Mouse (Mus musculus) right cerebral cortex, postnatal 10 days (tissue): ENCODE results near the gene Hoxc4.
A peak's percentile ranks its signal among the peaks of the same experiment; 100 is the strongest.

Experiments used
- DNase-seq, 2 experiments: peaks; one replicate each; pipeline ENCODE4 v3.0.0; 2021; ENCODE audit warnings: low spot score in 2 of 2

Hoxc4 gene

DNA sequence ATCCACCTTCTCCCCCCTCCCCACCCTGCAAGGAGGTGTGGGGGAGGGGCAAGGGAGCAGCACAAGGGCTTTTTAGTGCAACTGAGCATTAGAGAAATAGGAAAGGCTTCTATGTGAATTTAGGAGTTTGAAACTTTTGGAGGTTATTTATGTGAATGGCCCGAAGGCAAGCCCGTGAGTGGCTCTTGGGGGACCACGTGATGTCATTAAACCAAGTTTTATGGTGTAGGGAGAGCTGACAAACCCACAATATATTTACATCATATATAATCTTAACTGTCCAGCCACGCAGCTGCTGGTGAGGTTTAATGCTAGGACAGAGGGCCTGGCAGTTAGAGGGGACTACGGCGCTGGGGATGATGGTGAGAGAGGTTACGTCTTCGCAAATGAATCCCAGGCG, at the start of gene Hoxc4:
TSS of gene Hoxc4 (plus strand) at position 299 of the 400 bp plus-strand sequence.
- DNase-seq = no peak

DNA sequence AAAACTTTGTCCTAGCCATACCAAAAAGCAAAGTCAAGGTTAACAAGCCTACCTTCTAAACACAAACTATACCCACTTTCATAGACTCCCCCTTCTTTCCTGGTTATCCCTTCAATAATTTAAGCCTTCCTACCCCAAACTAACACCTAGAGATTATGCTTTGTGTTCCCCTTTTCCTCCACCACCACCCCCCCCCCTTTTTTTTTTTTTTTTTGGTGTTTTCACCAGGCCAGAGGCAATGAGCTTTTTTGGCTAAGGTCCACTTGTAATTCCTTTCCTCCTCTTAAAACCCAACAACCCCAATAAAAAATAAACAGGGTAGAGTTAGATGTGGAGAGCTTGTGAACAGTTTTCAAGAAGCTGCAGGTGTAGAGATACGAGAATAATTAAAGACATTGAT, 49.4 kb upstream of the Hoxc4 start:
- no peak for DNase-seq

DNA sequence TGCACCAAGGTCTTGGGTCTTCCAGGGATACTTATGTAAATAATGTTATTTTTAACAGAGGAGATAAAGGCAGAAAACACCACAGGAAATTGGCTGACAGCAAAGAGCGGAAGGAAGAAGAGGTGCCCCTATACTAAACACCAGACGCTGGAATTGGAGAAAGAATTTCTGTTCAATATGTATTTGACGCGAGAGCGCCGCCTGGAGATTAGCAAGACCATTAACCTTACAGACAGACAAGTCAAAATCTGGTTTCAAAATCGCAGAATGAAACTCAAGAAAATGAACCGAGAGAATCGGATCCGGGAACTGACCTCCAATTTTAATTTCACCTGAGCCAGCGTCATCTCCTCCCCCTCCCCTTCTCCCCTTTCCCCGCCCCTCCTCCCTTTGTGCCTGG, 48.0 kb upstream of the Hoxc4 start:
- no peak for DNase-seq

DNA sequence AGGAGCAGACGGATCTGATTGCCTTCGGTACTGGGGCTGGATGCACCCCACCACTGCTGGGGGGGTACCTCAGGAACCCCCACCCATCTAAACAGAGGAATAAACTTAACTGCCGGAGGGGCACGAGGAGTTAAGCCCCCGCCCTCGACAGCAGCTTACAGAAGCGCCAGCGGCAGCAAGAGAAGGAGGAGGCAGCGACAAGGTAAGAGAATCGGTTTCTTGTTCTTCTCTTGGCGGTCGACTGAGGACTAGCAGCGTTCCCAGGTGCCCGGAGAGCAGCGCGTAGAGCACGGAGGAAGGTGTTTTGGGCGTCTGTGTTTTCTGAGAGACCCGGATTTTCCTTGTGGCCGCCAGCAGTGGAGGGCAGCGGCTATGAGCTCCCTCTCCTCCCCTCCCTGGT, 46.5 kb upstream of the Hoxc4 start:
- no peak for DNase-seq

DNA sequence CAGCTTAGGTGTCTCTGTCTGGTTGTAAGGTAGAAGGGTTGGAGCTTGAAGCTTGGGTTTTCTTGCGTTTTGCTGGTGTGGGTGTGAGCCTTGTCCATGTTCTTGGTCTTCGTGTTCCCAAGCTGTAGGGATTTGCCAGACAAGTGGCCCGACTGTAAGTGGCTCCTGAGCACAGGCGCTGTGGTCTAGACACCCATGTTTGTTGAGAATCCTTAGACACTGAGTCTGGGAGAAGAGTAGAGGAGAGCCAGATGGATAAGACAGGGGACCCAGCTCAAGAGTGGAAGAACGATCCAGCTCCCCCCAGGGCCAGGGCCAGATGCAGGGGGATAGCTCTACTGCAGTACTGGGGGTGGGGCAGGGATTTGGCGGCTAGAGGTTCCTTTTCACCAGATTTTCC, 46.0 kb upstream of the Hoxc4 start:
- no peak for DNase-seq

DNA sequence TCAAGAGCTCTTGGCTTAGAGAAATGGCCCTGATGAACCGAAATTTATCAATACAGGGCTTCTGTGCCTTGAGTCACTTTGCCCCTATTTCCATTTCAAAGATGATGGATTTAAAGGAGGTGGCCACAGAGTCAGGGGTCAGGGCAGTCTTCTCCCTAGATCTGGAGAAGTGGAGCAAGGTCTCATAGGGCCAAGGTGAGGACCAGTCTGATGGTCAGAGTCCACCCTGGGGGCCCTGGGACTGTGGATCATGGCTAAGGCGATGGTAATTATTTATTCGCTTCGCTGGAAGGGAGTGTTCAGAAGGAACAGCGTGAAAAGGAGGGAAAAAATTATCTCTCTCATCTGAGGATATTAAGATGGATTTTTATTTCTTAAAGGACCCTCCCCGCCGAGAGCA, 43.7 kb upstream of the Hoxc4 start:
- no peak for DNase-seq

DNA sequence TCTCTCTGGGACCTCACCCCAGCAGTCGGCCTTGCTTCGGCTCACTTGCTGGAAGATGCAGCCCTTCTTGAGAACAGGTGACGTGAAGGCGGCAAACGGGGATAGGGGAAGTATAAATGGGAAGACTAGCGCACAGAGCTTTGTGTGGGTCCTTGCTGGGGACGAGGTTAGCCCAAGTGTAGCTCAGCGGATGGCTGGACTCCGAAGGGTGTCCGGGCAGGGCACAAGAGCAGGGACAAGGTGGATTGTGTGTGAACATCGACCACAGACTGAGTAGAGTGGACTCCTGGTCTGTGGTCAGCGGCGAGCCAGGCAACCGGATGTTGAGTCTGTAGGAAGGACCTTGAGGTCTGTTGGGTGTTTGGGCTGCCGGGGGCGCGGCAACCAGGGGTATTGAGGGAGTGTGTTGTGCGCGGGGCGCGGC, 43.0 kb upstream of the Hoxc4 start:
- DNase-seq = no peak

DNA sequence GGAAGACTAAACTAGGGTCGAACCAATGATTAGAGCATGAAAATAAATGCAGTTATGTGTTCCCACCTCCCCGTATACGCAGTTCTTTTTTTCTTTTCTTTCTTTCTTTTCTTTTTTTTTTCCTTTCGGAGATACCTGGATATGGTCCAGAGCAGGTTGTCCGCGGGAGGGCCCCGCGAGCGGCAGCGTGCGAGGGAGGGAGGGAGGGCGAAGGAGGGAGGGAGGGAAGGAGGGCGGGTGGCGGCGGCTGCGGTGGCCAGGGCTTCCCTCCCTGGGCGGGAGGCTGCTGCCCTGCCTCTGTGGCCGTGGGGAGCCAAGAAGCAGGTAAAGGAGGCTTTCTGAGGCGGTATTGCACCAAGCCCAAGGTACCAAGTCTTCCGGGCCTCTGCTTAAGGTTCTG, 42.6 kb upstream of the Hoxc4 start, which contains the start of gene Hoxc9:
TSS of gene Hoxc9 (plus strand) at position 269 of the 400 bp plus-strand sequence.
- no peak for DNase-seq

DNA sequence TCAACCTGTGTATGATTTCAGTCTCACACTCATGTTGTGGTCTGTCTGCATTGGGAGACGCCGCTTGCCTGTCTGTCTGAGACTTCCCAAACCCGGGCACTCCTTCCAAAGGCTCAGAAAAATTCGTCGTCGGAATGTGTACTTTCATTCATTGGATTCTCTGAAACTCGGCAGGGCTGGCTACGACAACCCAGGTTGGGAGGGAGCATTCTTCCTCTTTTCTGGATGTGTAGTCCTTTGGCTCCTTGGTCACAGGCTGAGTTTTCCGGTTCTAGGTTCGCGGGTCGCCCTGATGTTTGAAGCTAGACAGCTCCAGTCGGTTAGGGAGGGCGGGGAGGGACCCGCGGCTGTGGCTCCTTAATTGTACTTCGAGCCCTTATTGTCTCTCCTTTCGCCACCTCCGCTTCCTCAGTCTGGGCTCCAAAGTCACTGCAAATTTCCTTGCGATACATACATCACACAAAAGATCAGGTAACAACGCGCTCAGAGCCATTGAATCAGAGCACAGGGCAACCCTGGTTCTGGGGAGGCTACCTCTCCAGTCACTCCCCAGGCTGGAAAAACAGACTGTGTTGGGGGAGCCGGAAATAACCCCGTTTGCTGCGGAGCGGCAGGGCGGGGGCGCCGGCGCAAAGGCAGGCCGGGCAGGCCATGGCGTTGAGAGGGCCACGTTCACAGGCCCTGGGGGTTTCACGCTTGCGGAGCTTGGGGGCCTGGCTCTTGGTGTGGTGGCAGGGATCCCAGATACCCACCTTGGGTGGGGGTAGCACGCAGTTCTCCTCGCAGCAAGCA, 41.9 kb upstream of the Hoxc4 start:
- no peak for DNase-seq

DNA sequence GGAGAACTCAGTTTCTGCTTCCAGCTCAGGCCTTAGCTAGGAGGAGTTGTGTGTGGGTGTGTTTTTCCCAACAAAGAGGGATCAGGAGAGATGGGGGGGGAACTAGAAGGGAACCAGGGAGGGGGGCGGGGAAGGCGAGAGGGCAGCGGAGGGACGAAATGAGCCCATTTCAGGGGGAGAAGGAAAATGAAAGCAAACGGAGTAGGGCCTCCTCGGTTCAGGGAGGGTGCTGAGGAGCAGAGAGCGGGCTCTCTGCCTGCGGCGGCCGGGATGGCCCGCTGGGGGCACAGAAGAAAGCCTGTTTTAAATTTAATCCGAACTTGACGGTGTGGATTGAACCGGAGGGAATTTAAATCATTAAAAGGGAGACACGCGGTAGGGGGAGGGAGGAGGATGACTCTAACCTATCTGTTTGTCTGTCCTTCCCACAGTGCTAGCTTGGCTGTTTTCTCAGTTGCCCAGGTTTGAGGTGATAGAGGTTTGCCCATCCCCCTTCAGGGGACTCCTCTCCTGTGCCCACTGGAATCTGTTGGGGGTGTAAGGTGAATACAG, 41.2 kb upstream of the Hoxc4 start:
- no peak for DNase-seq

DNA sequence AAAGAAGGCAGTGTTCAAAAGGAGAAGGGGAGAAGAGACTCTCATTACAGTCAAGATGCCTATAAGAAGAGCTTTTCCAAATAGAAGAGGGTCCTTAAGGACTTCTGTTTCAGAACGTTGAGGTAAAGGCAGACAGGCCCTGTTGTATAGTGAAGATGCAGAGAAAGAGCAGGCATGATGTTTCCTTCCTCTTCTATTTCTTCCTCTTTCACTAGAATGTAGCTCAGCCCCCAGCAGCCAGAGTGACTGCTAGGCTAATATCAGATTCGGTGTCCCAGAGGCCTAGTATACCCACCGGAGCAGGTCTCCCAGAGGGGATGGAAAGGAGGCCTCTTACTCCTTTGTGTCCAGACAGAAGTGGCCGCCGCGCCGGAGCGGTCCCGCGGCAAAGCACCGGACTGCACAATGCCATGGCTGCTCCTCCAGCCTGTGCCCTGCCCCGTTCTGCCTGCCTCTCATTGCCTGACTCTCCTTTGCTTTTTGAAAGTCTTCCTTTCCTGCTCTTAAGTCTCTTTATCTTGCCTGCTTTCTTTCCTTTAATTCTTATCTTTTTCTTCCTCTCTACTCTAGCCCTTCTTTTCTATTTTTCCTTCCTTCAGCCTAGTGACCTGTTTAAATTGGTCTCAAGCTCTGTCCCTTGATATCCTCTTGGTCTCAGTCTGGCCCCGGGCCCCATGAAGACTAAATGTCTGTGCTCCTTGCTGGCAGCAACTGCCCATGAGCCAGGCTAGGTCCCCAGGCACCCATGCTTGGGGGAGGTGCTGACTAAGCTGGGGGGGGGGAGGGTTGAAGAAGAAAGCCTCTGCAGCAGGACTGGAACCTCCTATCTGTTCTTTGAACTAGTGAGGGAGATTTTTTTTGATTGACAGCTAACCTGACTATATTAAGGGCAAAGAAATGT, 39.9 kb upstream of the Hoxc4 start:
- DNase-seq = no peak

DNA sequence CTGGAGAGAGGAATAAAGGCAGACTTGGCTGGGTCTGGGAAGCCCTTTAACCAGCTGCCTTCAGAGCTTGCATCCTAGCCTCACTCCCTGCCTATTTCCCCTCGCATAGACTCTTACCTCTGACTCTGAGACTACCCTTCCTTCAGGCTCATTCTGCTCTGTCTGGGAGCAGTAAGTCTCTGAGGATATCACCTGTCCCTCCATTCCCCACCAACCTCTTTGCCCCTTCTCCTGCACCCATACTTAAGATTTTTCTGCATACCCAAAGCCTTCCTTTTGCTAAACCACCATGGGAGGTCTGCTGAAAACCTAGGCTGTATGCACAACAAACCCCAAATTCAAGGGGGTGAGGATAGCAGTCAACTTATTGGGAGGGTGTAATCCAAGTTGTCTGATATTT, 38.8 kb upstream of the Hoxc4 start:
- DNase-seq = no peak

DNA sequence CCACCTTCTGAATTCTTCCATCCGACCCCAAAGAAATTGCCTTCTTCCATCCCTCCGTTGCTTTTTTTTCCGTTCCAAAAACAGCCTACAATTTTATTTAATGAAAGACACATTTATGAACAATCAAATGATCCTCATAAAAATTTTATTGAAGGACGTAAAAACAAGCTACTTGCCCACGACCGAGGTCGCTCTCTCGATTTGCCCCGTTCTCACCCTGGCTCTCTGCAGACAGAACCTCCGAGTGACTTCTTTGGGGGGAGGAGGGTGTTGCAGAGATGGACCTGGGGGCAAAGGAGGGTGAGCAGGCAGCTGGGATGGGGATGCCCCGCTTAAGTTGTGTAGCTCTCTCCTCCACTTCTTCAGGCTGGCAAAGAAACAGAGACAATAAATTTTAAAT, 38.4 kb upstream of the Hoxc4 start:
- DNase-seq = no peak

DNA sequence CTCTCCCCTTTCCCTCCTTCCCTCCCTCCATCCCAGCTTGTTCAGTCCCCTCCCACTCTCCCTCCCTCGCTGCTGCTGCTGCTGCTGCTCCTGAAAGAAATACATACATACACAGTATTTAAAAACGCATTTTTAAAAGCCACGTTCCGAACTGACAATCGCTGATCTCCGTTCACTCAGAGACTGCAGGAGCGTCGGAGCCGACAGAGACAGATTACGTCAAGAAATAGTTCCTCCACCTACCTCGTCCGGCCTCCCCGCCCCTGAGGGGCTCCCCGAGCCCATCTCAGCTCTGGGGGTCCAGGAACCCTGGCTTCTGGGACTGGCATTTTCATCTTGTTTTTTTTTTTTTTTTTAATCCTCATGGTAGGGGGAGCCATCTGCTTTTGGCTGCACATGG, 37.8 kb upstream of the Hoxc4 start:
- DNase-seq = no peak

DNA sequence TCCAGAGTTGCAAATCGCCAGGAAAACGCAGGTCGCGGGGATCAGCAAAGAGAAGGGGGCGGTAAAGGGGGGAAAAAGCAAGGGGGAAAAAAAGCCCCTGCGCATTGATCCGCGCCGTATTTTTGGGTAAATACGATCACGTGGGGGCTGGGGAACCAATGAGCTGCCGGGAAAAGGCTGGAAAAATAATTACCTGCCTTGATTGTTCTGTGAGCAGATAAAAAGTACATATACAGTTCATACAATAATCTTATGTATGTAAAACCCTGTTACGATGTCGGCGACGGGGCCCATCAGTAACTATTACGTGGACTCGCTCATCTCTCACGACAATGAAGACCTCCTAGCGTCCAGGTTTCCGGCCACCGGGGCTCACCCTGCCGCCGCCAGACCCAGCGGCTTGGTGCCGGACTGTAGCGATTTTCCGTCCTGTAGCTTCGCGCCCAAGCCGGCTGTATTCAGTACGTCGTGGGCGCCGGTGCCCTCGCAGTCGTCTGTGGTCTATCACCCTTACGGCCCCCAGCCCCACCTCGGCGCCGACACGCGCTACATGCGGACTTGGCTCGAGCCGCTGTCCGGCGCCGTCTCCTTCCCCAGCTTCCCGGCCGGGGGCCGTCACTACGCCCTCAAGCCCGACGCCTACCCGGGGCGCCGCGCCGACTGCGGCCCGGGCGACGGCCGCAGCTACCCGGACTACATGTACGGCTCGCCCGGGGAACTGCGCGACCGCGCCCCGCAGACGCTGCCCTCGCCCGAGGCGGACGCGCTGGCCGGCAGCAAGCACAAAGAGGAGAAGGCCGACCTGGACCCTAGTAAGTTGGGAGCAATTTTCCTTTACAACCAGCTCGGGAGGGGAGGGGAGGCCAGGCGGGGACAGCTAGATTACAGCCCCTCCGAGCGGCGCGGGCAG, 37.1 kb upstream of the Hoxc4 start:
- DNase-seq = no peak

DNA sequence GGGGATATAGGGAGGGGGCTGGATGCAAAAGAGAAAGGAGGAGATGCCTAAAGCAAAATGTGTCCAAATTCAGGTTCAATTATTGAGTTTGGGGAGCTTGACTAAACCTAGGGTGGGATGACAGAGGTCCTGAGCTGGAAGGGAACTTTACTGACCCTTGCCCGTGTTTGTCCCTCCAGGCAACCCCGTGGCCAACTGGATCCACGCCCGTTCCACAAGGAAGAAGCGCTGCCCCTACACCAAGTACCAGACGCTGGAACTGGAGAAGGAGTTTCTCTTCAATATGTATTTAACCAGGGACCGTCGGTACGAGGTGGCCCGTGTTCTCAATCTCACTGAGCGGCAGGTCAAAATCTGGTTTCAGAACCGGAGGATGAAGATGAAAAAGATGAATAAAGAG, 35.0 kb upstream of the Hoxc4 start:
- no peak for DNase-seq

DNA sequence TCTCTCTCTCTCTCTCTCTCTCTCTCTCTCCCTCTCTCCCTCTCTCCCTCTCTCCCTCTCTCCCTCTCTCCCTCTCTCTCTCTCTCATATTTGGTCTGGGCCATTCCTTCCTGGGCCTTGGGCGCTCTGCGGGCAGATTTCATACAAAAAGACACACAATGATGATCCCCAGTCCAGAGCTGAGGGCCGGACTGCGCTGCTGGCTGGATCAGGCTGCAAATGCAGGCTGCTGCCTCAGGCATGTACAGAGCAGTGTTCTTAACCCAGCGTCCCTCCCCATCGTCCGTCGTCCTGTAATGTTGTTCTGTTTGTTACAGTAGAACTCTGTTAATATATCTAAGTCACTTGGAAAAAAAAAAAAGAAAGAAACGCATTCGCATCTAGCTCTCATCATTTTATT, 34.2 kb upstream of the Hoxc4 start:
- DNase-seq = no peak

DNA sequence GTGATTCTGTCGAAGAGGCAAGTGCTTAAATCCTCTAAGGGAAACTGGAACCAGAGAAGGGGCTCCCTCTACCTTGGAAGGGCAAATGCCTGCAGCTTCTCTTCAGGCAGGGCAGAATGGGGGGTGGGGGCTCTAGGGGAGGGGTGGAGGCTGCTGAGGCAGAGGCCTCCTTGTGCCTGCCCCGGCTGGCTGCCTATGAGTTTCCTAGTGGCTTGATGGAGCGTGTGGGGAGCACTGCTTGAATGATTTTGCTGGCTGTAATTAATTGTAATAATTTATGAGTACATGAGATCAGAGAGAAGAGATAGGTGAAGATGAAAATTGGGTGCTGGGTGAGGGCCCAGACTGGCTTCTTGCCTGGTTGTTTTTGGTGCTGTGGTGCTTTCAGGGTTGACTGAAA, 33.8 kb upstream of the Hoxc4 start:
- no peak for DNase-seq

DNA sequence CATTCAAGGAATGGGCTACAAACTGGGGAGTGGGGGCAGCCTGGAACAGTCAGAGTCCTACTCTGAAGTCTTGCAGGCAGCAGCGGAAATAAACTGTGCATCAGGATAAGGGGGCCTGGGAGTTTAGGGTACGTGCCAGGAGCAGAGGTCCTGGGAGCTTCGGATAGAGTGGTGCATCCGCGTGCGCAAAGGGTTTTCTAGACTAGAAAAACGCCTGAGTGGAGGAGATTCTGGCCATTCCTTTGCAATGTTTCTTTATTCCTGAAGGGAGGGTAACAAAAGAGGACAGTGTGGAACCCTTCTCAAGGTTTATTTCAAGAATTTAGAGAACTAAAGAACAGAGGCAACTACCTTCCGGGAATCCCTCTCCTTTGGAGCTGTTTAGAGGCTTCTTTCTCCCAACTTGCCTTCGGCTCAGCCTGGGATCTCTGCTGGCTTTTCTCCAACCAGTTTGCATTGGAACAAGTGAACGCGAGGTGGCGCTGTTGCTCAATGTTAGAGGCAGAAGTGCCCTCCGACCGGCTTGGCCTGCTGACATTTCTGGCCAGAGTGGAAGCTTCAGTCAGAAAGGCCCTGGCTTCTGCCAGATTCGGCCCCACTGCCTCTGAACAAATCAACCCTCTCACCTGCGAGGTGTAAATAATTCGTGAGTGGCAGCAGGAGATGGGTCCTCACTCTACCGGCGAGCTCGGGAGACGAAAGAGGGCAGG, 31.5 kb upstream of the Hoxc4 start:
- peak; percentile 76 to 85 for DNase-seq

DNA sequence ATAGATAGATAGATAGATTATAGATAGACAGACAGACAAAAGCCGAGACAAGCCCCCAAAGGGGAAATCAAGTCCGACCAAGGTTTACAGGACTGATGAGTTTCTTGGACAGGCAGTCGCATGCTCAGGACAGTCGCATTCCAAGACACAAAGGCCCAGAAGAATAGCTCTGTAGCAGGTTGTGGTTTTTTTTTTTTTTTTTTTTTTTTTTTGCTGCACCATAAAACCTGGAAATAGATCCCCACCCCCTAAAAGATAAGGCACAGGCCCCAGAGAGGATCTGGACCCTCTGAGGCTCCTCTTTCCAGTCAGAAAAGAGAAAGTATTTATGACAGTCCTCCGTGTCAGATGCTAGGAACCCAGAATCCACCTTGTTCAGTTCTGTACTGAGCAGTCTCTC, 30.7 kb upstream of the Hoxc4 start:
- DNase-seq = no peak
